Mouse (Mus musculus) kidney, adult 2 months (tissue): Measurements from ENCODE around the gene Gtpbp3.

ENCODE experiments used
- CTCF ChIP-seq: fragments of 200-500 bp; conservative IDR thresholded peaks from 2 replicates; pipeline ENCODE4 v1.5.1; 2011; ENCODE audit warnings: low read depth, mild to moderate bottlenecking, control low read depth, low read length, moderate library complexity, mixed read lengths; ENCODE audit not compliant: insufficient read depth, insufficient read length
- POLR2A ChIP-seq: fragments of 200-500 bp; IDR thresholded peaks from one replicate; pipeline ENCODE4 v1.6.1; 2011; ENCODE audit warnings: low read depth, low read length, control low read depth

DNA sequence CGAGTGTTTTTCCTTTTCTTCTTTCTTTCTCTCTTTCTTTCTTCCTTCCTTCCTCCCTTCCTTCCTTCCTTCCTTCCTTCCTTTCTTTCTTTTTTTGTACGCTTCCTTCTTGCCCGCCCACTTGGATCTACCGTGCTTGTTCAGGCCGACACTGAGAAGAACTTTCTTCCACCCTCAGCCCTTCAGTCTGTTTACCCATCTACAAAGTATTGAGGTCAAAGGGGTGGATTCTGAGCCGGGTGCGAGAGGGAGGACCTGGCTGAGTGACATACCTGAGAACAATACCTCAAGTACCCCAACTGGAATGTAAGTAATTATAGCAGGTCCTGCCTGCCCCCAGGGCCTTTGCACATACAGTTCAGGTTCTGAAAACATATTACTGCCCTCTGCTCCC is 1.8 kb upstream of the Gtpbp3 start:
- TF ChIP-seq CTCF (no peak), POLR2A (no peak)
